Mouse (Mus musculus) liver, embryonic 13.5 days (tissue): ENCODE results near the gene Vps41. TPM values are rescaled to one million over a fixed set of nuclear protein-coding genes. Genes with fewer than 3 reads are reported as not detected.

Experiments used
- ATAC-seq: fragments of 200-750 bp; cut with Nextera tagmentation; 2 replicates; pipeline ENCODE4 v1.8.0; 2017; ENCODE audit warnings: low read depth, mild to moderate bottlenecking, moderate number of reproducible peaks, moderate library complexity
- DNase-seq: peaks from one replicate; pipeline ENCODE4 v3.0.0; 2022
- H3K27ac ChIP-seq: fragments of 300-500 bp; sonication (generic); 2 replicates; pipeline ENCODE4 v1.5.1; 2015; ENCODE audit warnings: moderate library complexity, mild to moderate bottlenecking, inconsistent platforms
- H3K27me3 ChIP-seq: fragments of 300-500 bp; sonication (generic); 2 replicates; pipeline ENCODE4 v1.6.1; 2015; ENCODE audit warnings: mild to moderate bottlenecking, inconsistent platforms
- H3K36me3 ChIP-seq: fragments of 300-500 bp; sonication (generic); 2 replicates; pipeline ENCODE4 v1.6.1; 2015; ENCODE audit warnings: mild to moderate bottlenecking, inconsistent platforms
- H3K4me1 ChIP-seq: fragments of 300-500 bp; sonication (generic); replicated peaks from 2 replicates; pipeline ENCODE4 v1.6.1; 2015; ENCODE audit warnings: inconsistent platforms
- H3K4me2 ChIP-seq: fragments of 300-500 bp; sonication (generic); 2 replicates; pipeline ENCODE4 v1.6.1; 2015; ENCODE audit warnings: inconsistent platforms, mild to moderate bottlenecking, moderate library complexity
- H3K4me3 ChIP-seq: fragments of 300-500 bp; sonication (generic); replicated peaks from 2 replicates; pipeline ENCODE4 v1.5.1; 2015; ENCODE audit warnings: mild to moderate bottlenecking, inconsistent platforms
- H3K9ac ChIP-seq: fragments of 300-500 bp; sonication (generic); 2 replicates; pipeline ENCODE4 v1.6.1; 2015; ENCODE audit warnings: mild to moderate bottlenecking, inconsistent platforms
- H3K9me3 ChIP-seq: fragments of 300-500 bp; sonication (generic); replicated peaks from 2 replicates; pipeline ENCODE4 v1.6.1; 2016; ENCODE audit warnings: inconsistent platforms
- WGBS: fragments of 180-500 bp; shearing (Covaris S2); methylation state at CpG from one replicate; pipeline ENCODE4 v1.1.7; 2015; ENCODE audit not compliant: insufficient replicate concordance; 5-methylcytosine and 5-hydroxymethylcytosine counted together
- polyA plus RNA-seq: library from polyadenylated mRNA; unstranded; fragments of >200 nt; fragmentation: Nextera tagmentation; extraction: Ambion mirVana; gene quantifications from 2 replicates; pipeline ENCODE4 v1.2.1, GENCODE M21; 2015

The Vps41 gene
- polyA plus RNA-seq, 1 experiment from 2014 or later, result 21.5 TPM

- DNase-seq, result no peak
- Histone ChIP-seq H3K4me1 (no peaks in the 10 kb centered on the region), H3K4me3 (no peak overlapping the region), H3K27ac (no peak overlapping the region), H3K36me3 (no peaks in the 10 kb centered on the region), H3K27me3 (no peaks in the 10 kb centered on the region), H3K4me2 (no peak overlapping the region), H3K9ac (no peak overlapping the region), H3K9me3 (no peaks in the 10 kb centered on the region)
- no peak for ATAC-seq
- WGBS, result 35% methylated on average over 7 of the region's 7 CpGs
These were observed 158.2 kb downstream of the Vps41 start for GRCm38 (mm10) chr13:18875321-18875720.

GRCm38 (mm10) chr13:18892910-18893309 lies 175.8 kb downstream of the Vps41 start:
- Histone ChIP-seq H3K27me3 (no peaks in the 10 kb centered on the region), H3K9ac (no peak overlapping the region), H3K4me2 (no peak overlapping the region), H3K4me1 (no peaks in the 10 kb centered on the region; the same call in 1 of the 2 replicates), H3K36me3 (no peaks in the 10 kb centered on the region), H3K27ac (no peak overlapping the region), H3K9me3 (no peaks in the 10 kb centered on the region), H3K4me3 (no peak overlapping the region)
- ATAC-seq (no peak), DNase-seq (no peak)
- WGBS, result 74% methylated on average over 9 of the region's 9 CpGs

- Histone ChIP-seq H3K27me3 (no peaks in the 10 kb centered on the region), H3K36me3 (no peaks in the 10 kb centered on the region), H3K9me3 (no peaks in the 10 kb centered on the region), H3K27ac (no peak overlapping the region), H3K9ac (no peak overlapping the region), H3K4me2 (no peak overlapping the region), H3K4me3 (no peak overlapping the region), H3K4me1 (no peaks in the 10 kb centered on the region; the same call in 1 of the 2 replicates)
- 56% methylated on average over 3 of the region's 3 CpGs for WGBS
- no peak for ATAC-seq
- no peak for DNase-seq
These were observed 179.7 kb downstream of the Vps41 start for GRCm38 (mm10) chr13:18896789-18897188.

GRCm38 (mm10) chr13:18903623-18904022 lies 186.5 kb downstream of the Vps41 start:
- Histone ChIP-seq H3K36me3 (no peaks in the 10 kb centered on the region), H3K9me3 (no peaks in the 10 kb centered on the region), H3K9ac (no peak overlapping the region), H3K4me3 (no peak overlapping the region), H3K27ac (no peak overlapping the region), H3K27me3 (no peaks in the 10 kb centered on the region), H3K4me2 (no peak overlapping the region), H3K4me1 (no peaks in the 10 kb centered on the region)
- DNase-seq (no peak), ATAC-seq (no peak)
- WGBS, result 70% methylated on average over 6 of the region's 6 CpGs

GRCm38 (mm10) chr13:18914774-18915173 lies 197.7 kb downstream of the Vps41 start:
- H3K4me1 ChIP-seq, result no peaks in the 10 kb centered on the region
- H3K4me2 ChIP-seq, result no peak overlapping the region
- 64% methylated on average over 4 of the region's 4 CpGs for WGBS
- no peaks in the 10 kb centered on the region for H3K36me3 ChIP-seq
- H3K27me3 ChIP-seq, result no peaks in the 10 kb centered on the region
- H3K9me3 ChIP-seq, result no peaks in the 10 kb centered on the region
- ATAC-seq (no peak), DNase-seq (no peak)
- H3K27ac ChIP-seq, result no peak overlapping the region
- H3K9ac ChIP-seq, result no peak overlapping the region
- no peak overlapping the region for H3K4me3 ChIP-seq

Other genes starting within 250 kb of the Vps41 start
- gene Amph, start 230.9 kb downstream of the Vps41 start, polyA plus RNA-seq, result 0.29 and 0.46 TPM in 2 replicates